Mouse (Mus musculus) T-cell, adult 66 days (primary cell): ENCODE measurements around the gene Slirp. TPM values are rescaled to one million over a fixed set of nuclear protein-coding genes. Genes with fewer than 3 reads are reported as not detected.

ENCODE experiments used
- total RNA-seq, 2 experiments: library from RNA; stranded (reverse); gene quantifications; 3 replicates in 1 of 2; 4 replicates in 1 of 2; pipeline ENCODE4 v1.2.4; 2023

Slirp gene
- total RNA-seq: 10 to 100 TPM; 39.2 to 44.1 TPM

GRCm38 (mm10) chr12:87443700-87444122, at the start of gene Slirp, which contains the start of gene Alkbh1:
Gene Slirp (plus strand): TSS chr12:87443896.
Gene Alkbh1 (minus strand): TSS chr12:87444017.

DNA sequence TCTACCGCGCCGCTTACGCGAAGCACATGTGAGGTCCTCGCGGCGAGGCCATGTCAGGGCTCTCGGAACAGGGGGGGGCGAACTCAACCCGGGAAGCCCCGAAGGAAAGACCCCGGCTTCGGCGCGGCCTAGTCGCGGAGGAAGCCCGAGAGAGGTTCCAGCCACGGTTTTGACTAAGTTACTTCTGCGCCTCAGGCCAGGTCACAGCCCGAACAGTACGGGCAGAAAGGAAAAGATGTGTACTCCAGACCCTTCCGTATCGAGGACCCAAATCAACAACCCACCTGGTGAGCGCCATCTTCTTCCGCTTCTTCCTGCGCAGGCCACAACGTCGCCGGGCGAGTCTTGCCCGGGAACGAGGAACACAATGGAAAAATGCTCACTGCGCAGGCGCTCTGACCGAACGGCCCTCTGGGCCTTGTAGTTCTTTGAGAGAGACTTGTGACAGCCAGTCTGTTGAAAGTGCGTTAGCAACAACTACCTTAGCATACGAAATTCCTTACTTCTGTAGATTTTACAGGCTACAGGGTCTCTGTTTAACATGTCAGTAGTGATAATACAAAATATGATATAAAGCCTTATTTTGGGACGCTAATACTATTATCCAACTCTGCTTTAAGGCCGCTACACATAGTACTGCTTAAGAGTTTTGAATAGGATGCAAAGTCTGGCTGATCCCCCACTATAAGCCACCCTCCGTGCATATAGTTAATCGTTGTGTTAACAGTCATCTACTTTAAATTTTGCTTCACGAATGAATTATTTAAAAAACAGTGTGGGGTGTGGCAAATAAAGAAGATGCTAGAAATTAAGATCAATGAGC, 28.5 kb downstream of the Slirp start, which contains the start of gene Snw1:
Snw1 (minus strand) TSS at position 311 of the 823 bp plus-strand sequence.

DNA sequence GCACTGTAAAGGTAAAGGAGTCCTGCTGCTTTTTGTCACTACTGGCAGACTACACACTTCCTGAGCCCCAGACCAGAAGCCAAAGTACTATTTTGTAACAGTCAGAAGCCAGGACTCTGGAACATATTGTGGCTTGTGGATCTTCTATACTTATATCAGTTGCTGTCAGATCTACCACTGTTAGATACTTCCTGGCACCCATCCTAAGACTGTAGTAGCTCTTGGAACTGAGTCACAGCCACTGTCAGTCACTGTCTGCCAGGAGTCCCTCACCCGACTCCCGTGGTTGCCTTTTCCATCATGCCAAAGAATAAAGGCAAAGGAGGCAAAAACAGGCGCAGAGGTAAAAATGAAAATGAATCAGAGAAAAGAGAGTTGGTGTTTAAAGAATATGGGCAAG, 50.7 kb downstream of the Slirp start, which contains the start of gene Gm5788:
Gm5788 (plus strand) TSS at position 301 of the 400 bp plus-strand sequence.

Other genes with a start within 250 kb of the Slirp start
- under 1 TPM in 1 of 2 experiments, not detected in 1; 0.80 TPM for gene Samd15, start 244.2 kb upstream of the Slirp start, total RNA-seq
- gene Tmed8, start 243.4 kb upstream of the Slirp start, total RNA-seq: 10 to 100 TPM; 14.6 to 17.0 TPM
- under 1 TPM; 0.67 to 0.95 TPM for gene Noxred1, start 205.2 kb upstream of the Slirp start, total RNA-seq
- 10 to 100 TPM; 21.2 to 25.7 TPM for gene Vipas39, start 177.6 kb upstream of the Slirp start, total RNA-seq
- gene Ahsa1, start 177.4 kb upstream of the Slirp start, total RNA-seq: 100 to 1,000 TPM; 106 to 119 TPM
- gene Ism2, start 144.2 kb upstream of the Slirp start, total RNA-seq: not detected
- 10 to 100 TPM; 71.9 to 81.9 TPM for gene Sptlc2, start 55.5 kb upstream of the Slirp start, total RNA-seq
- 10 to 100 TPM; 84.7 to 87.6 TPM for gene Alkbh1, start 121 bp downstream of the Slirp start, total RNA-seq
- 10 to 100 TPM; 84.8 to 91.5 TPM for gene Snw1, start 28.4 kb downstream of the Slirp start, total RNA-seq
- gene Gm5788, start 50.8 kb downstream of the Slirp start, total RNA-seq: not detected
- not detected for gene Gm8300, start 70.4 kb downstream of the Slirp start, total RNA-seq
- gene Oog1, start 158.8 kb downstream of the Slirp start, total RNA-seq: not detected
- gene Gm4027, start 175.0 kb downstream of the Slirp start, total RNA-seq: not detected
- not detected for gene Gm16381, start 200.7 kb downstream of the Slirp start, total RNA-seq